Mouse (Mus musculus) NIH3T3 (cell line): ENCODE measurements around the gene Atg4a.

ENCODE experiments used
- DNase-seq: peaks from one replicate; pipeline ENCODE4 v3.0.0-alpha.2; 2012; ENCODE audit warnings: low read depth

Atg4a gene

GRCm38 (mm10) chrX:140956272-140956940, at the start of gene Atg4a, which contains the start of gene Psmd10:
Atg4a (plus strand) TSS chrX:140956907.
Psmd10 (minus strand) TSS chrX:140956728.
- peak; percentile 95 for DNase-seq

GRCm38 (mm10) chrX:140907360-140907759, 49.3 kb upstream of the Atg4a start, which contains the start of gene Vsig1:
Vsig1 (plus strand) TSS chrX:140907608.
- DNase-seq: no peak

GRCm38 (mm10) chrX:140921321-140921720, 35.4 kb upstream of the Atg4a start:
- peak; percentile 55 for DNase-seq

GRCm38 (mm10) chrX:140932066-140932465, 24.6 kb upstream of the Atg4a start:
- DNase-seq: peak; percentile 49

- DNase-seq: no peak
Measured at GRCm38 (mm10) chrX:140933263-140933662, 23.4 kb upstream of the Atg4a start.

- no peak for DNase-seq
Measured at GRCm38 (mm10) chrX:140936271-140936670, 20.4 kb upstream of the Atg4a start.

GRCm38 (mm10) chrX:140953618-140954017, 3.1 kb upstream of the Atg4a start:
- DNase-seq: no peak

GRCm38 (mm10) chrX:140956959-140957358, 252 bp downstream of the Atg4a start:
- DNase-seq: no peak

GRCm38 (mm10) chrX:140978943-140979342, 22.2 kb downstream of the Atg4a start:
- no peak for DNase-seq

- DNase-seq: peak; percentile 78
Measured at GRCm38 (mm10) chrX:140979546-140979945, 22.8 kb downstream of the Atg4a start.

GRCm38 (mm10) chrX:140980163-140980562, 23.5 kb downstream of the Atg4a start:
- no peak for DNase-seq

GRCm38 (mm10) chrX:140983206-140983960, 26.7 kb downstream of the Atg4a start:
- DNase-seq: peak; percentile 2

GRCm38 (mm10) chrX:140984795-140985194, 28.1 kb downstream of the Atg4a start:
- DNase-seq: no peak

GRCm38 (mm10) chrX:140985256-140985655, 28.5 kb downstream of the Atg4a start:
- no peak for DNase-seq

- no peak for DNase-seq
Measured at GRCm38 (mm10) chrX:140996909-140997516, 40.3 kb downstream of the Atg4a start.

GRCm38 (mm10) chrX:140997912-140998545, 41.3 kb downstream of the Atg4a start:
- DNase-seq: no peak

- no peak for DNase-seq
Measured at GRCm38 (mm10) chrX:140998885-140999284, 42.2 kb downstream of the Atg4a start.

GRCm38 (mm10) chrX:141149705-141150104, 193.0 kb downstream of the Atg4a start:
- DNase-seq: no peak

GRCm38 (mm10) chrX:141150290-141150689, 193.6 kb downstream of the Atg4a start:
- no peak for DNase-seq

GRCm38 (mm10) chrX:141151182-141151581, 194.5 kb downstream of the Atg4a start:
- no peak for DNase-seq

- peak; percentile 51 for DNase-seq
Measured at GRCm38 (mm10) chrX:141156696-141157095, 200.0 kb downstream of the Atg4a start.

- DNase-seq: no peak
Measured at GRCm38 (mm10) chrX:141157626-141158025, 200.9 kb downstream of the Atg4a start.
